Mouse (Mus musculus): ENCODE measurements around the gene Arhgap44.

Arhgap44 gene

DNA sequence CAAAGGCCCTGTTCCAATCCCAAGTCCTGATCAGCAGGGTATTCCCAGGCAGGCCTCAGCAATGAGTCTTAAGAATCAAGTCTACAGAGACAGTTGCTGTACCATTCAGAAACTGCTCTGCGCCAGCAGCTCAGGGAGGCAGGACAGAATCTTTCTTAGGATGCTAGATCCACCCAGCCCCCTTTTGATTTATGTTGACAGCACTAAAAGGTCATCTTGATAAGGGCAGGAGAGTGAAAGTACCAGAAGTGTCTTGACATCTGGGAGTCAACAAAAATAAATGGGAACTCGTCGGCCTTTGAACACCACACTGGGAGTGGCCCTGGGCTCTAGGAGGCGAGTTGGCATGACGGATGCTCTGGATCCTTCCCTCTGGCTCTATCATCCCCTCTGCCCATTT is 159.2 kb downstream of the Arhgap44 start:
- DNase-seq (ENCODE audit: low read depth), result no peak

DNA sequence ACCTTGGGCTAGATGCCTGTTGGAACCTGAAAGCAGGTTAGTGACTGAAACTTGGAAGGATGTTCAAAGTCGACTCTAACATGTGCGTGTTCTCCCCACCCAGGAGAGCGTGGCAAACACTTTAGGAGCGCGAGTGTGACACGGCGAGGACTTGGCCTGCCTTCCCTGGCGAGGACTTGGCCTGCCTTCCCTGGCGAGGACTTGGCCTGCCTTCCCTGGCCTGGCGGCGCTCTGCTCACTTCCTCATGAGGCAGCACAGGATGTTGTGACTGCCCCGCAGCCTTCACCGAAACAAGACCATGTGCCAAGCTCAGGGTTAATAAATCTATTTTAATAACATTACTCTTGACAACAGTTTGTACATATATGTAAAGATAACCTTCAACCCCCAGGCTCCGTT is 161.0 kb downstream of the Arhgap44 start:
- no peak for DNase-seq (ENCODE audit: low read depth)

DNA sequence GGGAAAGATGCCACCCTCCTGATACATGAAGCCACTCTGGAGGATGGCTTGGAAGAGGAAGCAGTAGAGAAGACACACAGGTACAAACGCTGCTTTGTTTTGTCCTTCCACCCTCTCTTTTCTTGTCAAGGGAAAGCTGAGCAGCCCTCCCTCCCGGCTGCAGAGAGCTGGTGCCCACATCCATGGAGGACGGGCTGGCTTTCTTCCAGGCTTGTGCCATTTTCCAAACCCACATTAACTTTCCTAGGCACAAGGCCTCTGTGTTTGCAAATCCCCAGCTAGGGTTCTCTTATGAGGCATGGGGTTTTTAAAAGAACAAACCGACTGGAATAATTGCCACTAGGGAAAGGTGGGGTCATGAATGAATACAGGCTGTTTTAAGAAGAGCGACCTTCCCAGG is 163.1 kb downstream of the Arhgap44 start:
- no peak for DNase-seq (ENCODE audit: low read depth)

DNA sequence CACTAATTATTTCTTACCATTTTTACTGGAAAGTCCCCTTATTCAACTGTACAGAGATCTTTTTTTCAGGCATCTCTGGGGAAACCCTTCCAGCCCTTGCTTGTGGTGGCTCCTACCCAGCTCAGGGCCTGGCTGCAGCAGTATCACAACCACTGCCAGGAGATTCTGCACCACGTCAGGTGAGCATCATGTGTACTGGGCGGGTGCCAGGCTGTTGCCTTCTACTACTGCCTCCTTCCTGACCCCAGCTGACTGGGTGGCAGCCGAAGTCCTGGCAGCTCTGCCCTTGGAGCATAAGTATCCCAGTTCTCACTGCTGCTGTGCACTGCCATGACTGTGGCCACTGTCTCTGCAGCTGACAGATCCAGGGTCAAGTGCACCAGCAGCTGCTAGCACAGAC is 164.3 kb downstream of the Arhgap44 start:
- DNase-seq (ENCODE audit: low read depth), result no peak

DNA sequence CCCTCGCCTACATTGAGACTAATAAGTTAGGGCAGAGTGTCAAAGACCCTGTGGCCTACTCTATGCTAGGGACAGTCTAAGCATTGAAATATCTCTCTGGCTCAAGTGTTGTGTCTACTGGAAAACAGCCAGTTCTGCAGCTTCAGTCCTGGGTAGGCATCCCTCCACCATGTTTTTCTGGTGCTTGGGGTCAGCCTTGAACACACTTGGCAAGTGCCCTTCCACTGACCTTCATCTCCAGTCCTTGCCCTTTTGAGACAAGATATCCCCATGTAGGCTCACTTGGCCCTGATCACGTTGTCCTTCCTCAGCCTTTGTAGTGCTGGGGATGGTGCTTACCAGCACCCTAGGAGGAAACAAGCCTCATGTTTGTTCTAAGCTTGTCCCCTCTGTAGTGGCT is 174.2 kb downstream of the Arhgap44 start:
- no peak for DNase-seq (ENCODE audit: low read depth)

DNA sequence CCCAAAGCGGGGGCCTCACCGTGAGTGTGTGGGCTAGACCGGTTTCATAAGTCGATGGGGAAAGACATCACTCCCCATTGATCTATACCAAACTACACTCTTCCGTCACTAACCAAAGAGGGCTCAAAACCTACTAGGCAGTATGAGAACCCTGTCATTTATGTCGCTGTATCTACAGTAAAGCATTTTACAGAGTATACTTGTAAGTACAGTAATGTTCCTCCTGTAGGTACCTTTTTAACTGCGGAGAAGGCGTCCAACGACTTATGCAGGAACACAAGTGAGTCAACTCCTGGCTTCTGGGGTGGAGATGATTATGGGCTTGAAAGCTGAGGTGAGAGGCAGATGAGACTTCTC is 183.3 kb downstream of the Arhgap44 start:
- DNase-seq (ENCODE audit: low read depth), result no peak

DNA sequence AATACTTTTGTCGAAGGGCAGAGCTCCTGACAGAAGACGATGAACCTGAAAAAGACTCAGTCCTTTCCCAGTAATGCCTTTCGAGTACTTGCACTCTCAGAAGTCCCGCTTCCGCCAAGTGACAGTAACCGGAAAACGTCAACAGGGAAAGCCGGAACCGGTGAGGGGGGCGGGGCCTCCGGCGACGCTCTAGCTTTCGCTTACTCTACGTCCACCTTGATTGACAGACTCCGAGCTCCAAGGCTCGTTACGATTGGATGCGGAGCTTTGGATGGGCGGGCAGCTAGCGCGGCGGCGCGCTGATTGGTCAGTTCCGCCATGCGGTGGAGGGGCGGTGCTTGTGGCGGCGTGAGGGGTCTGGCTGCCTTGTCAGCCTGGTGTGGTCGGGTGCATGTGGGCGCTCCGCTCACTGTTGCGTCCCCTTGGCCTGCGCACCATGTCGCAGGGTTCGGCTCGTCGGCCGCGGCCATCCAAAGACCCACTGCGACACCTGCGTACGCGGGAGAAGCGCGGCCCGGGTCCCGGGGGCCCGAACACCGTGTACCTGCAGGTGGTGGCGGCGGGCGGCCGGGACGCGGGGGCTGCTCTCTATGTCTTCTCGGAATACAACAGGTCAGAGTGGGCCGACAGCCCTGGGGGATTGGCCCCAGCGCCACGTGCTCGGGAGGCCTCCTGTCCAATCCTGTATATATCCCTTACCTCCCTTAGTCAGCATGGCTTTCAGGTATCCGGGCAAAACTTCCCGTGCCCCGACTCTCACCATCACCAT is 183.9 kb downstream of the Arhgap44 start, which contains the start of gene Elac2:
Gene Elac2, plus strand, starts transcription at position 319 of the 769 bp plus-strand sequence.
- DNase-seq (ENCODE audit: low read depth), result peak; percentile 94

DNA sequence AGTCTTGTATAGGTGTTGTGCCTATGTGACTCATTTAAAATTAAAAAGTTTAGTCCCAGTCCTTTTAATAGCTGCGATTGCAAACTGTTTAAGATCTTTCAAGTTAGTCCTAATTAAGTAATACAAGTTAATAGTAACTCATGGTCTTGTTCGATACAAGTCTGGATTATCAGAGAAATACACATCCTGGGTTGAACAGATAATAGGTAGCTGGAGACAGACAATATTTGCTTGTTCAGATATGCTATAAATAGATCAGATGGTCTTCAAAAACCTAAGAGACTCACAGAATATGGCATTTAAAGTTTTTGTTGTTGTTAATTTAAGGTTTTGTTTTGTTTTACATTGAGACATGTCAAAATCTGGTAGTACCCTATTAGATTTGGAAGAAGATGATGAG is 190.3 kb downstream of the Arhgap44 start:
- no peak for DNase-seq (ENCODE audit: low read depth)

DNA sequence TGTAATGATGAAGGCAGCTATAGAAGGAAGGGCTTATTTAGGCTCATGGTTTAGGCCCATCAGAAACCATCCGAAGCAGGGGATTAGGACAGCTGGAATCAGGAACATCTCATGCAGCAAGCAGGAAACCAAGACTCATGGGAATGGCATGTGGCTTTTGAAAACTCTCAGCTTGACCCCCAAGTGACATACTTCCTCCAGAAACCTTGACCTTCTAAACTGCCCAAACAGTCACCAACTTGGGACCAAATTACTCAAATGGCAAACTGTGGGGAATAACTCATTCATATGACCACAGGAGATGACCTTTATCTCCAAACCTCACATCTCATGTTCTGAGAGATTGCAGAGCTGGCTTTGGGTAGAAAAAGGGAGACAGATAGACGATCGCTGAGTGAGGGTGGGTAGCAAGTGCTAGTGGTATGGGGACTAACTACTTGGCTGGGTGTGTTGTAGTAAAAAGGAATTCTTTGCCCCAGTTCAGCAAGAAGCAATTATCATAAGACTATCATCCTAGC is 191.2 kb downstream of the Arhgap44 start:
- DNase-seq (ENCODE audit: low read depth), result no peak

DNA sequence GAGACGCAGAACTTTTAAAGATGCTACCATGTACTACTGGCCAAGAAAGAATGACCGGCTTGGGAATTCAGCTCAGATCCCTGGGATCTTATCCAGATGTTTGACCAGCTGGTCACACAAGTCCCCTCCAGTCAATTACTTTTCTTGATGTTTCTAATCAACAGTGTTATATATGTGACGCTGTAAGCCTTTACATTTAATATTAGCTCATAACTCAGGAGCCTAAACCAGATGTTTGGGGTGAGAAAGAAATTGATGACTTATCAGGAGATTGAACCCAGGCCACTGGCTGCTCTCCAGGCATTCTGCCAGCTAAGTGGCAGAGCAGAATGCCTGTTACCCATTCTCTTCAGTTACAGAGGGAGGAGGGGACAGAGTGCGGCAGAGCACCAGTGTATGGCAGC is 193.8 kb downstream of the Arhgap44 start:
- no peak for DNase-seq (ENCODE audit: low read depth)

DNA sequence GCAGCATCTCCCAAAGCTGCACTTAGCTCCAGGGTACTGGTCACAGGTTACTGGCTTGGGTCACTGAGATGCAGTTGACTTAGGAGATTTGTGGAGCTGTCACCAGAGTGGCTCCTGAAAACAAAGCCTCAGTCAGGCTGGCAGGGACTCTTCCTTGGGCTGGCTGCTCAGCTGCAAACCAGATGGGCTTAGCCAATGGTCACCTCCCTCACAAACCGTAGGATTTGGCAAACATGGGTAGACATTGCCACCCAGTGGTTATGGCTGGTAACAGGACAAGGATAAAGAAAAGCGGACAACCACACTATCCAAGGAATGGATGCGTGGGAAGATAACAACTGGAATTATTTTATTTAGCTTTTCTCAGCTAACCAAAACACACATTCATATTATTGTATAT is 194.3 kb downstream of the Arhgap44 start:
- DNase-seq (ENCODE audit: low read depth), result peak; percentile 53

DNA sequence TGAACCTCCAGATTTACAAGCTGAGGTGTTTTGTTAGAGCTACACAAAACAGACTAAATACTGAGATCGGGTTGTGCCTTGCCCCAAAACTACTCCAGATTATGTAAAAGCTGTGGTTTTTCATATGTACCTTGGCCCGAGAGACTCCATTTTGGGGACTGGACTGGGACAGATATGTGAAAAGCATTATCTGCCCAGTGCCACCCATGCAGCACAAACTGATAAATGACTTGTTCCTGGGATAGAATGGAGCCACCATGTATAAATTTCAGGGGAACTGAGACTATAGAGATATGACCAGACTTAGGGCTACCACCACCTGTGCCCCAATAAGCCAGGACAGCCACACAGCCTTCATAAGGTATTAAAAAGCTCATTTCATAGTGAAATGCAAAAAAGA is 200.1 kb downstream of the Arhgap44 start:
- no peak for DNase-seq (ENCODE audit: low read depth)

DNA sequence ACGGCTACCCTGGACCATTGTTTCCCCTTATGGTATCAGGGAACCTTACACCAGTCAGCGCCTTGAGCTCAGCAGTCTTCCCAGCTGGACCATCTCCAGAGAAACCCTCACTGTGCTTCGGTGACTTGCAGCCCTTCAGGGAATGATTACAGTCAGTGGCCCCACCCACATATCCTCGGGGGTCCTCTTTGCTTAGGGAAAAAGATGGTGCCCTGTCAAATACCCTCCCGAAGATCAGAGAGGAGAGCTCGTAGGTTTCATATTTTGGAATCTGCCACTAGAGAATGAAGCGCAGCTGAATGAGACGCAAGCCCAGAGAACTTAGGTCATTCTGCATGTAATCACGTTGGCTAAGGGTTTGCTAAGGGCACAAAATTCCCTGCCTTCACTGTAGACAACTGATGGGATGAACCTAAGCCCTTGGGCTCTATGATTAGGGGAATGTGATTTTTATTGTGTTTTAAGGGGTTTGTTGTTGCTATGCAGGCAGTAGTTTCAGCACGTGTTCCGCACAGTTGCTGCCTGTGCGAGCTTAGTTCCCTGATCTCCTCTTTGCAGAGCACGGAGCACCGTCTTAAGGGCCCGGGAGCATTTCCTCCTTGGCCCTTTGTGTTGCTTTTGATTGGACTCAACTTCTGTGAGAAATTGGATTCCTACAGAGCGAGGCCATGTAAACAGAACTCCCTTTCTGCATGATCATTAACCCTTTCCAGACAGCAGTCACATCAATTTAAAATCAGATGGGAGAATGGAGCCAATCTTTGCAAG is 205.6 kb downstream of the Arhgap44 start:
- DNase-seq (ENCODE audit: low read depth), result no peak

All from fibroblast of lung, adult 2 months (primary cell).